Mouse (Mus musculus): ENCODE results near the gene Pcbp4. TPM values are rescaled to one million over a fixed set of nuclear protein-coding genes. Genes with fewer than 3 reads are reported as not detected.

Gene Pcbp4
- polyA plus RNA-seq, 1 experiment from 2014 or later: 16.8 TPM

- Histone ChIP-seq H3K9ac (ENCODE audit: low read length) (0 out of 2 replicates have a peak overlapping the region, but pooled peaks have one; percentile 32), H3K27me3 (ENCODE audit: control insufficient read depth, insufficient read depth, low read length) (no peaks in the 10 kb centered on the region), H3K4me1 (replicated peaks; ENCODE audit: control insufficient read depth, insufficient read depth) (peaks cover 20% of the 10 kb centered on the region), H3K4me3 (ENCODE audit: low read depth, low read length) (peak overlapping the region; percentile 55), H3K36me3 (ENCODE audit: control insufficient read depth, insufficient read depth, low read length) (no peaks in the 10 kb centered on the region), H3K27ac (replicated peaks) (peak overlapping the region; percentile 78), H3K4me2 (replicated peaks; ENCODE audit: low read depth) (peak overlapping the region; percentile 81), H3K9me3 (ENCODE audit: control insufficient read depth, low read length) (no peaks in the 10 kb centered on the region)
- no peak for TF ChIP-seq EP300 (optimal IDR thresholded peaks at IDR 0.05)
- WGBS: 22% methylated on average over 9 of the region's 9 CpGs
- peak; percentile 3; the same call in 1 of the 2 replicates for ATAC-seq (ENCODE audit: low FRiP score, low TSS enrichment)
- no peak for DNase-seq (ENCODE audit: low spot score)
Observed at GRCm38 (mm10) chr9:106447951-106448350, 5.1 kb upstream of the Pcbp4 start.

GRCm38 (mm10) chr9:106448498-106449031 is 4.5 kb upstream of the Pcbp4 start:
- Histone ChIP-seq H3K9me3 (ENCODE audit: control insufficient read depth, low read length) (no peaks in the 10 kb centered on the region), H3K4me3 (ENCODE audit: low read depth, low read length) (peak overlapping the region; percentile 55), H3K27me3 (ENCODE audit: control insufficient read depth, insufficient read depth, low read length) (no peaks in the 10 kb centered on the region), H3K27ac (replicated peaks) (peak overlapping the region; percentile 78), H3K4me2 (replicated peaks; ENCODE audit: low read depth) (peak overlapping the region; percentile 81), H3K9ac (ENCODE audit: low read length) (peak overlapping the region; percentile 63), H3K36me3 (ENCODE audit: control insufficient read depth, insufficient read depth, low read length) (no peaks in the 10 kb centered on the region), H3K4me1 (replicated peaks; ENCODE audit: control insufficient read depth, insufficient read depth) (peaks cover 21% of the 10 kb centered on the region)
- 1% methylated on average over 23 of the region's 23 CpGs for WGBS
- no peak for TF ChIP-seq EP300 (optimal IDR thresholded peaks at IDR 0.05)
- peak; percentile 81 for TF ChIP-seq CTCF (IDR thresholded peaks at IDR 0.05; ENCODE audit: low read depth)
- peak; percentile 49; the same call in 1 of the 2 replicates for ATAC-seq (ENCODE audit: low FRiP score, low TSS enrichment)
- DNase-seq (ENCODE audit: low spot score): peak; percentile 80

- Histone ChIP-seq H3K9me3 (ENCODE audit: control insufficient read depth, low read length) (no peaks in the 10 kb centered on the region), H3K9ac (ENCODE audit: low read length) (no peak overlapping the region), H3K4me1 (replicated peaks; ENCODE audit: control insufficient read depth, insufficient read depth) (peaks cover 25% of the 10 kb centered on the region), H3K4me2 (replicated peaks; ENCODE audit: low read depth) (no peak overlapping the region), H3K27ac (replicated peaks) (0 out of 2 replicates have a peak overlapping the region, but pooled peaks have one; percentile 30), H3K4me3 (ENCODE audit: low read depth, low read length) (no peak overlapping the region), H3K27me3 (ENCODE audit: control insufficient read depth, insufficient read depth, low read length) (no peaks in the 10 kb centered on the region), H3K36me3 (ENCODE audit: control insufficient read depth, insufficient read depth, low read length) (no peaks in the 10 kb centered on the region)
- WGBS: 84% methylated on average over 8 of the region's 8 CpGs
- TF ChIP-seq CTCF (IDR thresholded peaks at IDR 0.05; ENCODE audit: low read depth): no peak
- ATAC-seq (ENCODE audit: low FRiP score, low TSS enrichment): no peak
- DNase-seq (ENCODE audit: low spot score): no peak
Observed at GRCm38 (mm10) chr9:106449947-106450346, 3.1 kb upstream of the Pcbp4 start.

- Histone ChIP-seq H3K4me2 (replicated peaks; ENCODE audit: low read depth) (peak overlapping the region; percentile 20), H3K9ac (ENCODE audit: low read length) (no peak overlapping the region), H3K27me3 (ENCODE audit: control insufficient read depth, insufficient read depth, low read length) (no peaks in the 10 kb centered on the region), H3K4me1 (replicated peaks; ENCODE audit: control insufficient read depth, insufficient read depth) (peaks cover 27% of the 10 kb centered on the region), H3K4me3 (ENCODE audit: low read depth, low read length) (no peak overlapping the region), H3K36me3 (ENCODE audit: control insufficient read depth, insufficient read depth, low read length) (no peaks in the 10 kb centered on the region), H3K27ac (replicated peaks) (no peak overlapping the region), H3K9me3 (ENCODE audit: control insufficient read depth, low read length) (no peaks in the 10 kb centered on the region)
- no peak for ATAC-seq (ENCODE audit: low FRiP score, low TSS enrichment)
- 6% methylated on average over 9 of the region's 9 CpGs for WGBS
- peak; percentile 66 for DNase-seq (ENCODE audit: low spot score)
- TF ChIP-seq CTCF (IDR thresholded peaks at IDR 0.05; ENCODE audit: low read depth): no peak
- TF ChIP-seq EP300 (optimal IDR thresholded peaks at IDR 0.05): no peak
Observed at GRCm38 (mm10) chr9:106450661-106451060, 2.4 kb upstream of the Pcbp4 start.

GRCm38 (mm10) chr9:106451298-106451697 is 1.8 kb upstream of the Pcbp4 start:
- WGBS: 66% methylated on average over 11 of the region's 11 CpGs

GRCm38 (mm10) chr9:106451899-106452298 is 1.2 kb upstream of the Pcbp4 start:
- Histone ChIP-seq H3K4me2 (replicated peaks; ENCODE audit: low read depth) (no peak overlapping the region), H3K27me3 (ENCODE audit: control insufficient read depth, insufficient read depth, low read length) (no peaks in the 10 kb centered on the region), H3K4me3 (ENCODE audit: low read depth, low read length) (no peak overlapping the region), H3K9me3 (ENCODE audit: control insufficient read depth, low read length) (no peaks in the 10 kb centered on the region), H3K27ac (replicated peaks) (no peak overlapping the region), H3K36me3 (ENCODE audit: control insufficient read depth, insufficient read depth, low read length) (no peaks in the 10 kb centered on the region), H3K4me1 (replicated peaks; ENCODE audit: control insufficient read depth, insufficient read depth) (peaks cover 29% of the 10 kb centered on the region), H3K9ac (ENCODE audit: low read length) (no peak overlapping the region)
- no peak for ATAC-seq (ENCODE audit: low FRiP score, low TSS enrichment)
- no peak for TF ChIP-seq CTCF (IDR thresholded peaks at IDR 0.05; ENCODE audit: low read depth)
- no peak for TF ChIP-seq EP300 (optimal IDR thresholded peaks at IDR 0.05)
- 60% methylated on average over 2 of the region's 2 CpGs for WGBS
- no peak for DNase-seq (ENCODE audit: low spot score)

More at GRCm38 (mm10) chr9:106451298-106451697, 1.8 kb upstream of the Pcbp4 start:
- TF ChIP-seq CTCF (IDR thresholded peaks at IDR 0.05; ENCODE audit: low read depth) (no peak), EP300 (optimal IDR thresholded peaks at IDR 0.05) (no peak)
- Histone ChIP-seq H3K27ac (replicated peaks) (no peak overlapping the region), H3K9me3 (ENCODE audit: control insufficient read depth, low read length) (no peaks in the 10 kb centered on the region), H3K36me3 (ENCODE audit: control insufficient read depth, insufficient read depth, low read length) (no peaks in the 10 kb centered on the region), H3K9ac (ENCODE audit: low read length) (no peak overlapping the region), H3K27me3 (ENCODE audit: control insufficient read depth, insufficient read depth, low read length) (no peaks in the 10 kb centered on the region), H3K4me3 (ENCODE audit: low read depth, low read length) (no peak overlapping the region), H3K4me2 (replicated peaks; ENCODE audit: low read depth) (no peak overlapping the region), H3K4me1 (replicated peaks; ENCODE audit: control insufficient read depth, insufficient read depth) (peaks cover 28% of the 10 kb centered on the region)
- DNase-seq (ENCODE audit: low spot score): no peak
- no peak for ATAC-seq (ENCODE audit: low FRiP score, low TSS enrichment)
